10 mouse cellular contexts compared by ENCODE assay signal in the genomic region with DNA sequence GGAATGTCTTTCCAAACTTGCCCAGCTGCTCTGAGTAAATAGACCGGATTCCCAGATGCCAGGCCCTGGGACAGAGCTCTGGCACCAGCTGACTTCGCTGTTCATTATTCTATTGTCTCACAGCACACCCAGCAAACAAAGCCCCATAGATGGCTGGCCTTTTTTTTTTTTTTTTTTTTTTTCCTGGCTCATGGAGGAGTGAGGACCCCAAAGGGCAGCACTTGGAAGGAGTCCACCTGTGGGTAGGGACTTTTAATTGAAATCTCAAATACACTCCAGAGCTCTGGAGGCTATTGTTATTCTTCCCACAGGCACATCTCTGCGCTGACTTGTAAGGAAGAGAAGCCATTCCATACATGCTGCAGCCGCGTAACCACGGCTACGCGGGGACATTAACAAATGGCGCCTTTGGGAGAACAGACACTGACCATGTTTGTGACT.
DNase-seq lines count a peak whose midpoint lies in the region; ATAC-seq and TF ChIP-seq lines count a peak whose summit lies in the region.
"Had no signal": no experiment of that assay in that cellular context is flagged by ENCODE, and none has a peak within 500 bp of the region (broad histone marks: within the 10 kb centered on the region; RNA-seq: fewer than 3 reads in every experiment).

No protein-coding gene starts in this region.

- no peaks in the 10 kb centered on the region for H3K27me3 ChIP-seq in neural tube, embryonic 13.5 days
- no peaks in the 10 kb centered on the region for H3K27me3 ChIP-seq in heart, embryonic 11.5 days (ENCODE audit: control insufficient read depth, insufficient read depth, low read length)

- no peak overlapping the region for H3K4me3 ChIP-seq in cortical plate, adult 2 months (ENCODE audit: insufficient read depth, low read length)
- no peak overlapping the region for H3K4me3 ChIP-seq in neural tube, embryonic 13.5 days
- H3K4me3 ChIP-seq in heart, embryonic 11.5 days (ENCODE audit: low read depth, low read length) = no peak overlapping the region
- H3K4me3 ChIP-seq: erythroblast, embryonic 14.5 days had no signal

- no peaks in the 10 kb centered on the region for H3K36me3 ChIP-seq in neural tube, embryonic 13.5 days
- H3K36me3 ChIP-seq in heart, embryonic 11.5 days (ENCODE audit: control insufficient read depth, insufficient read depth, low read length) = no peaks in the 10 kb centered on the region

- peak; percentile 92 for ATAC-seq in neural tube, embryonic 13.5 days (ENCODE audit: low read depth)
- no peak for ATAC-seq in heart, embryonic 11.5 days (replicated peaks; ENCODE audit: insufficient number of reproducible peaks, low FRiP score, low TSS enrichment)

- H3K9ac ChIP-seq in neural tube, embryonic 13.5 days = no peak overlapping the region
- no peak overlapping the region for H3K9ac ChIP-seq in heart, embryonic 11.5 days (ENCODE audit: low read depth, low read length)

- H3K9me3 ChIP-seq in neural tube, embryonic 13.5 days = no peaks in the 10 kb centered on the region
- H3K9me3 ChIP-seq in heart, embryonic 11.5 days (replicated peaks; ENCODE audit: control insufficient read depth, low read length) = no peaks in the 10 kb centered on the region

- H3K4me1 ChIP-seq in cortical plate, adult 2 months (ENCODE audit: control insufficient read depth, insufficient read depth, low read length) = no peaks in the 10 kb centered on the region
- peaks cover 11% of the 10 kb centered on the region; the same call in 1 of the 2 replicates for H3K4me1 ChIP-seq in neural tube, embryonic 13.5 days (replicated peaks)
- H3K4me1 ChIP-seq in heart, embryonic 11.5 days (ENCODE audit: control insufficient read depth, insufficient read depth, low read length) = no peaks in the 10 kb centered on the region

- TF ChIP-seq CTCF in cortical plate, adult 2 months (IDR thresholded peaks at IDR 0.05; ENCODE audit: extremely low read depth, insufficient read depth, low read length) = no peak

- H3K4me2 ChIP-seq in neural tube, embryonic 13.5 days = peak overlapping the region; percentile 32
- H3K4me2 ChIP-seq in heart, embryonic 11.5 days = no peak overlapping the region

- DNase-seq in embryo, embryonic 10 days (ENCODE audit: low spot score) = peak; percentile 60
- DNase-seq in embryo, embryonic 9.5 days (ENCODE audit: extremely low spot score) = no peak
- peak; percentile 25 to 29 for DNase-seq in layer of hippocampus, adult 8-10 months (ENCODE audit: low spot score in 2 of 2)
- DNase-seq in spleen, adult 12 weeks (ENCODE audit: low spot score) = no peak
- DNase-seq in spleen, postnatal 14 days (ENCODE audit: low spot score in 2 of 2) = no peak
- DNase-seq: adrenal gland, adult 2 months had no signal

- 38% methylated on average over 9 of the region's 9 CpGs for WGBS in neural tube, embryonic 13.5 days
- 88% methylated on average over 9 of the region's 9 CpGs for WGBS in heart, embryonic 11.5 days (ENCODE audit: insufficient replicate concordance)

- 0 out of 2 replicates have a peak overlapping the region, but pooled peaks have one; percentile 29 for H3K27ac ChIP-seq in cortical plate, adult 2 months (ENCODE audit: insufficient read depth, low read length)
- H3K27ac ChIP-seq in neural tube, embryonic 13.5 days (replicated peaks) = peak overlapping the region; percentile 76
- H3K27ac ChIP-seq in heart, embryonic 11.5 days (ENCODE audit: low read depth, low read length) = no peak overlapping the region

- no peak for TF ChIP-seq POLR2A in cortical plate, adult 2 months (IDR thresholded peaks at IDR 0.05; ENCODE audit: extremely low read depth, insufficient read depth, low read length)

Comparison
In these comparisons a context has a peak if more than half of its experiments do, and no peak if none do; other contexts are left out.
1. DNase-seq: peak in embryo, embryonic 10 days (single experiment) and layer of hippocampus, adult 8-10 months (2 of 2); none in embryo, embryonic 9.5 days (single experiment), spleen, adult 12 weeks (single experiment) and spleen, postnatal 14 days (0 of 2).